Mouse (Mus musculus) adrenal gland, adult (tissue): Measurements from ENCODE around the gene Senp2.
"Not testable (repeated sequence)": the region's sequence is repeated elsewhere in the genome, so short reads cannot be mapped to it uniquely, and the experiment has no call there.

Source experiments
- DNase-seq, 2 experiments: peaks; one replicate each; pipeline ENCODE4 v3.0.0; 2022 to 2023; ENCODE audit warnings: low spot score in 1 of 2; ENCODE audit not compliant: inconsistent age in 2 of 2

Gene Senp2

GRCm38 (mm10) chr16:22009099-22009584 is at the start of gene Senp2:
Senp2 (plus strand) TSS chr16:22009484.
- DNase-seq, result peak; percentile 100

GRCm38 (mm10) chr16:21965576-21965975 is 43.7 kb upstream of the Senp2 start:
- peak in 1 of 2 experiments; percentile 82 for DNase-seq

GRCm38 (mm10) chr16:21969874-21970273 is 39.4 kb upstream of the Senp2 start:
- no peak for DNase-seq

- DNase-seq, result peak; percentile 48 to 82
Observed at GRCm38 (mm10) chr16:21970536-21970935, 38.7 kb upstream of the Senp2 start.

GRCm38 (mm10) chr16:21971446-21971845 is 37.8 kb upstream of the Senp2 start:
- DNase-seq, result no peak

- peak; percentile 53 to 64 for DNase-seq
Observed at GRCm38 (mm10) chr16:21976203-21976602, 33.1 kb upstream of the Senp2 start.

- no peak for DNase-seq
Observed at GRCm38 (mm10) chr16:21977347-21977746, 31.9 kb upstream of the Senp2 start.

GRCm38 (mm10) chr16:21983146-21983545 is 26.1 kb upstream of the Senp2 start:
- no peak for DNase-seq

GRCm38 (mm10) chr16:21983581-21983980 is 25.7 kb upstream of the Senp2 start:
- DNase-seq, result no peak

GRCm38 (mm10) chr16:21984091-21984490 is 25.2 kb upstream of the Senp2 start:
- no peak for DNase-seq

GRCm38 (mm10) chr16:21986191-21986590 is 23.1 kb upstream of the Senp2 start:
- no peak for DNase-seq

- DNase-seq, result no peak
Observed at GRCm38 (mm10) chr16:21987956-21988355, 21.3 kb upstream of the Senp2 start.

GRCm38 (mm10) chr16:21990893-21991292 is 18.4 kb upstream of the Senp2 start:
- not testable (repeated sequence) for DNase-seq

- no peak for DNase-seq
Observed at GRCm38 (mm10) chr16:21991774-21992173, 17.5 kb upstream of the Senp2 start.

GRCm38 (mm10) chr16:21995304-21995703 is 14.0 kb upstream of the Senp2 start, which contains the start of gene Liph:
Liph (minus strand) TSS chr16:21995663.
- DNase-seq, result peak in 1 of 2 experiments; percentile 56

GRCm38 (mm10) chr16:21996402-21996801 is 12.9 kb upstream of the Senp2 start:
- peak in 1 of 2 experiments; percentile 42 for DNase-seq

- DNase-seq, result no peak
Observed at GRCm38 (mm10) chr16:21996881-21997641, 12.2 kb upstream of the Senp2 start.

- DNase-seq, result peak; percentile 71 to 92
Observed at GRCm38 (mm10) chr16:21998061-21998460, 11.2 kb upstream of the Senp2 start.

- peak in 1 of 2 experiments; percentile 66 for DNase-seq
Observed at GRCm38 (mm10) chr16:21999941-22000690, 9.2 kb upstream of the Senp2 start.

GRCm38 (mm10) chr16:22001172-22001571 is 8.1 kb upstream of the Senp2 start:
- DNase-seq, result no peak

- no peak for DNase-seq
Observed at GRCm38 (mm10) chr16:22001606-22002005, 7.7 kb upstream of the Senp2 start.

- no peak for DNase-seq
Observed at GRCm38 (mm10) chr16:22009596-22009995, 312 bp downstream of the Senp2 start.
